Mouse (Mus musculus) testis, adult 2 months (tissue): ENCODE measurements around the gene Lmna.

Experiments used
- CTCF ChIP-seq: fragments of 200-500 bp; IDR thresholded peaks from 2 replicates; pipeline ENCODE4 v1.5.1; 2012; ENCODE audit warnings: low read depth, mild to moderate bottlenecking, inconsistent platforms, low read length, moderate library complexity; ENCODE audit not compliant: control insufficient read depth, insufficient read depth, insufficient replicate concordance
- POLR2A ChIP-seq: fragments of 200-500 bp; IDR thresholded peaks from 2 replicates; pipeline ENCODE4 v1.6.1; 2012; ENCODE audit warnings: low read depth, mild to moderate bottlenecking, inconsistent platforms, low read length, moderate library complexity; ENCODE audit not compliant: control insufficient read depth

GRCm38 (mm10) chr3:88540085-88540484, 30.3 kb upstream of the Lmna start:
- TF ChIP-seq CTCF (no peak), POLR2A (no peak)
